Mouse (Mus musculus): ENCODE measurements around the gene Safb2. TPM values are rescaled to one million over a fixed set of nuclear protein-coding genes. Genes with fewer than 3 reads are reported as not detected.
A peak's percentile ranks its signal among the peaks of the same experiment; 100 is the strongest.

Gene Safb2
- total RNA-seq, 2 experiments from 2014 or later = 87.2 to 110 TPM

DNA sequence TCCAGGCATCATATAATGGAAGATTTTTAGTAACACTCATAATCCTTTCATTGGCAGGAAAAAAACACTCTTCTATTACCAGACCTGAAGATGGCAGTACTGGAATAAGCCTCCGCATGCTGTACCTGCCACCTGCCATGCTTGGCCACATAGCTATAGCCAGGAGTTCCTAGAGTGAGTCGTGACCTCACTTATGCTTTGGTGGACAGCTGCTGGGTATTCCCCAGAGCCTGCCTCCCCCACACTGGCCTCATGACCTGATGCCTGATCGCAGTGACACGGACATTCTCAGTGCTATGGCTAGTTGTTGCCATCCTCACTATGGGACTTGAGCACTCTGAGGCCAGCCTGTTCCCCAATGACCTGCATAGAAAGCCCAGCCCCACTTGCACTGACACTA, 14.1 kb downstream of the Safb2 start:
- intact Hi-C loops (cut with DNase I) = no loop called here
- no peak for DNase-seq (ENCODE audit: low spot score in 2 of 2)

DNA sequence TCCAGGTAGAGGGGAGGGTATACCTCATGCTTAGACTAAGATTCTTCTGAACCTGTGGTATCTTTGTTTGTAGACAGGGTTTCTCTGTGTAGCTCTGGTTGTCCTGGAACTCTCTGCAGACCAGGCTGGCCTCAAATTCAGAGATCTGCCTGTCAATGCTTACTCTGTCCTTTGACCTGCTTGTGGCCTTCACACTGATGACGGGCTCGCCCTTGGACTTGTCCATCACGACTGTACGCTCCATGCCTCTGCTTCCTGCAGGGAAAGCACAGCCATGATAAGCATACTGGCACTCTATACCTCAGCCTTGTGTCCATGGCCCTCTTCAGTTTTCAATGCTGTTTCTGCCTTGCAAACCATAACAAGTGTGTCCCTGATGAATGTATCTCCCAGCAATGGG, 17.0 kb downstream of the Safb2 start:
- no peak for DNase-seq (ENCODE audit: low spot score in 2 of 2)
- intact Hi-C loops (cut with DNase I) = no loop called here

DNA sequence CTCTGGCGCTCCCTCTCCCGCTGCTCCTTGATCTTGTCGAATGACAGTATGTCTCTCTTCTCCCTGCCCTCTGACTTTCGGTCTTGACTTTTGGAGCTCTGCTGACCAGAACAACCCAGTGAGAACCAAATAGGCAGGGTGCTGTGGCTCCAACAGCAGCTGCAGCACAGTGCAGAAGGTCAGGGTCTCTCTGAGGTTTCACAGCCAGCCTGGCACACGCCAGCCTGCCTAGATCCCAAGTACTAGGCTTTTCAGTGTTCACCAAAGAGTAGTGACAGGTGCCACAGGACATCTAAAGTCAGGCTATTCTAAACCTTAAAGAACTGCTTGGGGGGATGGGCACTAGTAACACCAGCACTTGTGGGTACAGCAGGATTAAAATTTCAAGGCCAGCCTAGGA, 17.5 kb downstream of the Safb2 start:
- DNase-seq (ENCODE audit: low spot score in 2 of 2) = no peak
- intact Hi-C loops (cut with DNase I) = no loop called here

DNA sequence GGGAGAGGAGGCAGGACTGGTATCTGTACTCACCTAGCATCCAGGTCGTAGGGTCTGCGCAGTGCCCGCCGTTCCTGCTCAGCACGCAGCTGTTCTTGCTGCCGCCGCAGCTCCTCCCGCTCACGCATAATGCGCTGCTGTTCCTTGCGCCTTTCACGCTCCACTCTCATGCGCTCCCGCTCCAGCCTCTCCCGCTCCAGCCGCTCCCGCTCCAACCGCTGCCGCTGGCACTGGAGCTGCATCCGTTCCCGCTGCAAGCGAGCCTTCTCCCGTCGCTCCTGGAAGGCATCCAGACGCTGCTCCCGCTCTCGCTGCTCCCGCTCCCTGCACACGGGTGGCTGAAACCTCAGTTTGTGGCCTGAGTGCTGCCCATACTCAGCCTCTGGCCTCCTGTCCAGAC, 18.1 kb downstream of the Safb2 start:
- no peak for DNase-seq (ENCODE audit: low spot score in 2 of 2)
- intact Hi-C loops (cut with DNase I) = no loop called here

DNA sequence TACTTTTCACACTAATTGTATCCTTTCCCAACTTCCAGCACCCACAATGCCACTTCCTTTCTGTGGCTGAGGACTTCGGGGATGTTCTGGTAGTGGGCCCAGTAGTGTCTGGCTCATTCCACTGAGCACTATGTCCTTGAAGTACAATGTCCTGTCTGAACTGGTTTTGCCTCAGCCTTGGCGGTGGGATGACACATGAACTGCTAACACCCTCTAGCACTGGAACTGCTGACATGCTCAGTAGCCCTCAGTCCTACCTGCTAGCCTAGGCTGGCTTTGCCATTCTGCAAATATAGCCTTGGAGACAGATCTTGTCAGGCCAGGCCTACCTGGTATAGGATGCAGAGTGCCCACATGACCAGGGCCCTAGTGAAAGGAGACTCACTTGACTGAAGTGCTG, 22.5 kb downstream of the Safb2 start:
- no peak for DNase-seq (ENCODE audit: low spot score in 2 of 2)
- intact Hi-C loops (cut with DNase I) = no loop called here

DNA sequence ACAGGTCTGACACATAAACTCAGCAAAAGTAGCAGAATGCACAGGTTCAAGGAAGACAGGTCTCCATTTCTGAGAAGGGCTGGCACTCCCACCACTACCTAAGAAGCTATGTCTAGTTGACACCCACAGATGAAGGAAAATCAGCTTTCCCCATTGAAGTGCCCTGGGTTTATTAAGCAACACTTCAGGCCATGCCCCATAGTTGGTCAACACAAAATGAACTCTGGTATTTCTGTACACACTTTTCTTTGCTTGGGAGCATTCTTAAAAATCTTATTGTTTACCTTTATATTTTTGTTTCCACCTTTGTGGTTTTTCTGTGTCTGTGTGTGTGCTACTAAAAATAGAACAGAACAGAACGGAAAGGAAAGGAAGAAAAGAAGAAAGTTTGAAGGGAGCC, 24.3 kb downstream of the Safb2 start:
- DNase-seq (ENCODE audit: low spot score in 2 of 2) = no peak
- intact Hi-C loops (cut with DNase I) = no loop called here

DNA sequence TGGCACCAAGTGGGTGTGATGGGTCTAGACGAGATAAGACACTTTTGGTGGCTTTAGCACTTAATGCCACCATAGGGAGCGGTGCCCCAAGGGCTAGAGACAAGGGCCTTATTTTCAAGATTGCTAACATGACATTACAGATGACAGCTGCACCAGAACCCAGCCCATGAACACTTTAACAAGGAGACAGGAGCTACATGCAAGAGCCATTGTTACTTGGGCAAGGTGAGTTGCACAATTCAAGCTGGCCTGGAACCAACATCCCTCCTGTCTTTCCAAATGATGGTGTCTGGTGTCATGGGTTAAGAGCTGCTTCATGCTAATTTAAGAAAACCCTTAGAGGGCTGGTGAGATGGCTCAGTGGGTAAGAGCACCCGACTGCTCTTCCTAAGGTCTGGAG, 25.0 kb downstream of the Safb2 start:
- DNase-seq (ENCODE audit: low spot score in 2 of 2) = no peak
- intact Hi-C loops (cut with DNase I) = loop anchor here (2.0 kb wide), 1 partner anchor 203 kb away; no protein-coding TSS in a partner anchor

DNA sequence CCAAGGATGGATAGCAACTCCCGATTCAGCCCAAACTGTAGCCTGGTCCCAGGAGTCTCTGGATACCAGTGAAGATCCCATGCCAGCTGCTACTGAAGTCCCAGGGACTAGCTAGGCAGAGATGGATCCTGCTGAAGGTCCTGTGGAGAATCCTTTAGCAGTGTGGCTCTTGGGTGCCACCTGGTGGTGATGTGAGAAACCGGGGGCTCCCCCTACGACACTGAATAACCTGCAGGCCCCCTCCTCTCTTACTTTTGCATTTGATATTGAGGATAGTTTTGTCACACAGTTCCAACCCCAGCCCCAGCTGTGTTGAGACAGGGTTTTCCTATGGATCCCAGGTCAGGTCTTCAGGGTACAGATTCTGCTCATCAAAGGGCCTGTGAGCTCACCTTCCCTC, 25.9 kb downstream of the Safb2 start:
- intact Hi-C loops (cut with DNase I) = loop anchor here (2.0 kb wide), 1 partner anchor 202 kb away; no protein-coding TSS in a partner anchor
- DNase-seq (ENCODE audit: low spot score in 2 of 2) = peak; percentile 70 to 72

DNA sequence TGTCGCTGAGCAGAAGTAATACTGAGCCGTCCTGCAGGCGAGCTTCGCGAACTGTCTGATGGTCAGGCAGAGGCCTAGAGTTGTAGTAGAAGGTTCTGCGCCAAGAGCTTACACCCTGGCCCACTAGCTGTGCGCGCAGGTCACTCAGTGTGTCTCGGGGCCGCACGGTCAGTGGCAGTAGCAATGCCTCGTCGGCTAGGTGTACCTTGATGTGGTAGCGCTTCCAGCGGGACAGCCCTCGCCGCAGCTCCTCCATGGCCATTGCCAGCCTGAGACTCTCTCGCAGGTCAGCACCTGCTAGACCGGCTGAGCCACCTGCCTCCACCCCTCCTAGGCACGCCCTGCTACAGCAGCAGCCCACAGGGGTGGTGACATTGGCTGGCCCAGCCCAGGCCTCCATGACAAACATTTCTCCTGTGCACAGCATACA, 30.2 kb downstream of the Safb2 start, which contains the start of gene Gm20219:
Gene Gm20219, minus strand, starts transcription at position 266 of the 430 bp plus-strand sequence.
- intact Hi-C loops (cut with DNase I) = loop anchor here (5.0 kb wide), 3 partner anchors 77 to 142 kb away; partner anchors contain the start of gene Ptprs
- DNase-seq (ENCODE audit: low spot score in 2 of 2) = no peak

DNA sequence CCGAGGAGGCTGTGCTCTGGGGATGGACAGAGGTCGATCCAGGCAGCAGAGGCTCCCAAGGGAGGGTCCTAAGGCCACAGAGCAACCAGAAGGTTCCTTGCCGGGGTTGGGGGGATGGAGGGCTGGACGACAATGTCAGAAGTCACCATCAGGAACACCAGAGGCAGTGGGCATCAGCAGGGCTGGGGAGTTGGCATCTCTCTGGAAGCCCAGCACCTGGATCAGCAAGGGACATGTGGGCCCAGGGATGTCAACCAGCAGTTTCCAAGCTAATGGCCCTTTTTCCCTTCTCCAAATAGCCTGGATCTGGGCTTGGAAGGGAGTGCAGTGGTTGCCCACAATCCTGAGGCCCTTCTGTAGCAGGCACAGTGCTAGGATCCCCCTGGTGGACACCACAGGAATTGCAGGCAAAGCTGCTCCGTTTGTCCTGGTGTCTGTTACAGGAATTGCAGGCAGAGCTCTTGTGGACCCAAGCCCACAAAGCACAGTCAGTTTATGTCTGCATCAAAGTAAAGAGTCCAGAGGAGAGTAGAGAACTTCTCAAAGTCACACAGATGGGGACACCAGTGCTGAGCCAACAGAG, 31.5 kb downstream of the Safb2 start:
- intact Hi-C loops (cut with DNase I) = loop anchor here (2.0 to 5.0 kb wide), 5 partner anchors 50 to 192 kb away; partner anchors contain the start of gene Ptprs
- DNase-seq (ENCODE audit: low spot score in 2 of 2) = peak; percentile 76 to 82

DNA sequence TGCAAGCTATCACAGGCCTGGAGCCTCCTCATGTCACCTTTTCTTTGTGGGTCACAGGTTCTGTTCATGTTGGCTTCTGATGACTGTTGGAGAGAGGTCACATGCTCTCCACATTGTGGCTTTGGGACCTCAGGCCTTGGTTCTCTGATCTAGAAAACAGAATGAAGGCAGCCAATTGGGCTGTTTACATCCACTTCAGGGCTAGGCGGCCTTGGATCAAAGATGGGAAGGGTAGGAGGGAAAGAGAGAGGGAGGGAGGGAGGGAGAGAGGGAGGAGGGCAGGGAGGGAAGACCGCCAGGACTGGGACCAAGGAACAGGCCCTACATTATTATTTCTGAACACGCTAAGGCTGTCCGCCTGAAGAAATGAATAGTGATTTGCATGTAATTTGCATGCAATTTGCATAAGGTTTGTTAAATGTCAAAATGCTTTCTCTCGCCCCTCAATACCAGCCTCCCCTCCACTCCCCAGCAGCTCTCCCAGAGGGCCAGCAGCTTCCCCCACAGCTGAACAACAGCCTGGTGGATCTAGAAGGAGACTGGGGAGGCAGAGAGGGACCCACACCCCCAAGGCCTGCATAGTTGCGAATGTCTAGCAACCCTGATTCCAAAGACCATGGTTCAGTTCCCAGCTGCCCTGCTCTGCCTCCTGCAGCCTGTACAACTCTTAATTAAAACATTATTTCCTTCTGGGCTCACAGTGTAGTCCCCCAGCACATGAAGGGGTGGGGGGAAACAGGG, 32.4 kb downstream of the Safb2 start:
- peak in 1 of 2 experiments; percentile 48 for DNase-seq (ENCODE audit: low spot score in 2 of 2)
- intact Hi-C loops (cut with DNase I) = loop anchor here (2.0 to 5.0 kb wide), 5 partner anchors 49 to 191 kb away; partner anchors contain the start of gene Ptprs

DNA sequence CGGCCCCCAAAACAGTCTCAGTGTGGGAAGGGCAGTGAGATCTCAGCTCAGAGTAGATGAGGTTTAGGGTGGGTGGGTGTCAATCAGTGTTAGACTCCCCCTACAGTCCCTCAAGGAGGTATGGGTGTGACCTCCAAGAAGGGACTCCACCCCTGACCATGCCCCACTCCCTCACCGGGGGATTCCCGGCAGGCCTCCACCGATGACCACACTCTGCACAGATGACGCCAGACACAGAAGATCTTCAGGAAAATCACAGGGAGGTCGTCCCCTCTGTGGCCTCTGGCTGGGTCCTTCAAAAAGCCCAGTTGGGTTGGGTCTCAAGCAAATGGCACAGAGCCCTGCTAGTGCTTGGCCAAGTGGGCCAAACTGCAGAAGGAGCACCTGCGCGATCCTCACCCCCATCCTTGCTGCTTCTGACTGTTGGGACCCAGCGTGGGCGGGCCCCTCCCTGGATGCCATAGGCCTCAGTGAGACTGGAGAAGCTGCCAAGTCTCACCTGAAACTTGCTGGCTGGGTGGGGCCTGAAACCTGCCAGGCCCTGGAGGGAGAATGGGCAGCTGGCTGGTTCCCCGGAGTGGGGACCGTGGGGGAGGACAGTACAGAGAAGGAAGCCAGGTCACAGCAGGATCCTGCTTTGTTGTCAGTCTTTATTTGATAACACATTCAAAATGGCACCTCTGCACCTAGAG, 33.5 kb downstream of the Safb2 start:
- intact Hi-C loops (cut with DNase I) = loop anchor here (5.0 kb wide), 3 partner anchors 74 to 139 kb away; partner anchors contain the start of gene Ptprs
- no peak for DNase-seq (ENCODE audit: low spot score in 2 of 2)

DNA sequence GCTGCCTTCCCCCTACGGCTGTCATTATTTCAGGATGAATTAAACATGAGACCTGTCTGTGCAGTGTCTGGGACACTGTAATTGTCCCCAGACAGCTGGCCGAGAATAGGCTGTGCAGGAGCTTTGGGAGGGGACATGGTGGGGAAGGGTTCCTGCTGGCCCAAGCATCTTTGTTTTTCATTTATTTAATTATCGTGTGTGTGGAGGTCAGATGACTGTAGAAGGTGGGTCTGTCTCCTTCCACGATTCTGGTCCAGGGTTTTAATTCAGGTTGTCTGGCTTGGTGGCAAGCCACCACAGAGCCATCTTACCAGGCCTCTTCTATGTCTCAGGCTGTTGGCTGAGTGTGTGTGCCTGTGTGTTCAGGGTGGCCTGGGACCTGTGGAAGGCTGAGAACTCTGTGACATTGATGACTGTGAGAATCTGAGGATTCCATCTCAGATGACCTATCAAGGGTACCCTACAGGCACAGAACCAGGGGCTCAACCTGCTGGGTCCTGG, 35.7 kb downstream of the Safb2 start:
- DNase-seq (ENCODE audit: low spot score in 2 of 2) = peak in 1 of 2 experiments; percentile 0

DNA sequence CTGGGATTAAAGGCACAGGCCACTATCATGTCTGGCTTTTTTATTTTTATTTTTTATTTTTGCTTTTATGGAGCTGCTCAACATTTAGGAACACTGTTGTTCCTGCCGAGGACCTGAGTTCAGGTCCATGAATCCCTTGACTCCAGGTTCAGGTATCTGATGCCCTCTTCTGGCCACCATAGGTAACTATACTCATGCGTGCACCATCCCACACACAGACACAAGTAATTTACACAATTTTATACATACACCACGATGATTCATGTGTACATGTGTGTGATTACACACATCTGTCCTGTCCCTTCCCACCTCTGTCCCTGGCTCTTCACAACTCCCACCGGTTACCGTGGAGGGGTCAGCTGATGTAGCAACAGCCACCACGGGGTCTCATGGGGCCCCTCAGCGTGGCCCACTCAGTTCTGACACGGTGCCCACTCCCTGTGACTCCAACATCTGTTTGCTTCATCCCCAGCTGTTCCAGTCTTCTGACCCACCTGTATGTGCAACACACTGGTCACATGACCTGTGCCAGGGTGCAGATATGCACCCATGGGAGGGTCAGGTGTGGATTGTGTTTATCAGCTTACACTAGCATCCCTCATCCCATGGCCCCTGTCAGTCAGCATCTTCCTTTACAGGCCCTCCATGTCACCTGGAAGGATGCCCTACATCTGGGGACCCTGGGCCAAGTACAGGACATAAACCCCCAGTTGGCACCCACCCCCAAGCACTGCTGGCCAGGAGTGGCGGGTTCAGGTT, 36.4 kb downstream of the Safb2 start:
- intact Hi-C loops (cut with DNase I) = no loop called here
- DNase-seq (ENCODE audit: low spot score in 2 of 2) = peak in 1 of 2 experiments; percentile 1

More for the DNA sequence above, 35.7 kb downstream of the Safb2 start:
- intact Hi-C loops (cut with DNase I) = no loop called here

DNA sequence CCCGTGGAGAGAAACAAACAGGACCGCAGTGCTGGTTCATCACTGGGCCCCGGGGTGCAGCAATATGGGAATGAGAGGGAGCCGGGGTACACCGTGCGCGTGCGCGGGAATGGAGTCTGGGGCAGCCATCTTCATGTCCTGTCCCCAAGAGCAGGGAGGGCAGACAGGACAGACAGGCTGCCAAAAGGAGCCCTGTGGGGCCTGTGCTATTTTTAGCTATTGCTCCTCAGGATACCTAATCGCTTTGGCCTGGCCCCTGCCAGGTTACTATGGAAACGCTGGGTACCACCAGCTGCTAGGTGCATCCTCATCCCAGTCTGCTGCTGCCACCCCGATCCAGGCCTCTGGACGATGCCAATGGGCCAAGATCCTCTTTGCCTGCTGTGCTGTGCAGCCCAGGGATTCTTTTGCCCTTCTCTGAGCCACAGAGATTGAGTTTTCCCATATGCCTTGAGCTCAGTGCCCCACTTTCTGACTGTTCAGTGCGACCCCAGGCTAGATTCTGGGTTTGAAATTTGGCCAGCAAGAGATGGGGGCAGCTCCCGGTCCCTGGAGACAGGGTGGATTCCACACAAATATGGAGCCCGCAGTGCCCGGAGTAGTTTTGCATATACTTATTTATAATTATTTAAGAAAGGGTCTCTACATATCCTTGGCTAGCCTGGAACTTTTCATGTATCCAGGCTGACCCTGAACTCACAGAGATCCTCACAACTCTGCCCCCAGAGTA, 37.1 kb downstream of the Safb2 start:
- DNase-seq (ENCODE audit: low spot score in 2 of 2) = peak in 1 of 2 experiments; percentile 3

DNA sequence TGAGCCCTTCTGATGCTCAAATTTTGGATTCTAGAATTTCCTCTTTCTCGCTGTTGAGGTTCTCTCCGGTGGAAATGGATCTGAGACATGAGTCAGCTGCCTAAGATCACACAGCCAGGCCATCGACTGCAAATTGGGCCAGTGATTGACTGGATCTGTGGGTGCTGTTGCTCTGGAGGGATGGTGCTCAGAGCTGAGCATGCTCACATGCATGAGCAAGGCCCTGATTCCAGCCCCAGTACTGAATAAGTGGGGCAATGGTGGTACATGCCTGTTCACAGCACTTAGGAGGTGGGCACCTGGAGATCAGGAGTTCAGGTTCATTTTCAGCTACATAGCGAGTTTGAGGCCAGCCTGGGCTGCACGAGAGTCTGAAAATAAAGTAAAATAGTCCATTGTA, 37.8 kb downstream of the Safb2 start:
- intact Hi-C loops (cut with DNase I) = no loop called here
- no peak for DNase-seq (ENCODE audit: low spot score in 2 of 2)

More for the DNA sequence above, 37.1 kb downstream of the Safb2 start:
- intact Hi-C loops (cut with DNase I) = no loop called here

DNA sequence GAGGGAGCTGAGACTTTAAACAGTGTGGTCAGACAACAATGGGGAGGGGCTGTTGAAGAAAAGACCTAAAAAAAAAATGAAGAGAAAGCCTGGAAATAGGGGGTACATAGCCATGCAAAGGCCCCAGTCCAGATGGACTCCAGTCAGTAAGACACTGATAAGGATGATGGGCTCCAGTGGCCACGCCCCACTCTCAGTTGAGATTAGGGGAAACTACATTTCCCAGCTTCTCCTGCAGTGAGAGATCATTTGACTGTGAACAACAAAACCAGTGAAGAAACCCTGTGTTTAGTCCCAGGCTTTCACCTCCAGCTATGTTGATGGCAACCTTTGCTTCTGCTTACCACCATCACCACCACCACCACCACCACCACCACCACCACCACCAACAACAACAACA, 38.4 kb downstream of the Safb2 start:
- DNase-seq (ENCODE audit: low spot score in 2 of 2) = no peak
- intact Hi-C loops (cut with DNase I) = no loop called here

DNA sequence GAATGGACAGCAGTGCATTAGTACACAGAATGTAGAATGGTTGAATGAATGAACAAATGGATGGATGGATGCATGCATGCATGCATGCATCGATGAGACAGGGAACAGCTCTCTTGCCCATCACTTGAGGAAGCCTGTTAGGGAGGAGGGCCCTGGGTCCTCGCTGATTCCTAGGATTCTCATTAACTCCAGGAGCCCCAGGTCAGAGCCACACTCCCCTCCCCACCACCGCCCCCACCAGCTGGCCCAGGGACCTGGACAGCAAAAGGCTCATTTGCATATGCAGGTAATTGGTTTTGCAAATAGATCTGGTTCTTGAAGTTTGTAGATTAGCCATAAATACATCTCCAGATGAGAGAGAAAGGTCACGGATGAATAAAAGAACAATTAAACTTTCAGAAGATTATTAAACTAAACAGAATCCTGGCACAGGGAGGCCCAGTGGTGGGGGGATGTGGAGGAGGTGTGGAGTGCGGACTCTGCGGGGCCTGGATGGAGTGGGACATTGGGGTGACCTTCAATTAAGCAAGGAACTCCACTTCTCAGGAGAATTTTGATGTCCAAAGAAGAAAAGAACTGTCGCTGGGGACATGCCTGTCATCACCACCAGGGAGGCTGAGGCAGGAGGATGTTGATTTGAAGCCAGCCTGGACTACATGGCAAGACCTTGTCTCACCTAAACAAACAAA, 39.5 kb downstream of the Safb2 start:
- intact Hi-C loops (cut with DNase I) = no loop called here
- no peak for DNase-seq (ENCODE audit: low spot score in 2 of 2)
